ENCODE assay signal across 15 mouse cellular contexts in the genomic region with DNA sequence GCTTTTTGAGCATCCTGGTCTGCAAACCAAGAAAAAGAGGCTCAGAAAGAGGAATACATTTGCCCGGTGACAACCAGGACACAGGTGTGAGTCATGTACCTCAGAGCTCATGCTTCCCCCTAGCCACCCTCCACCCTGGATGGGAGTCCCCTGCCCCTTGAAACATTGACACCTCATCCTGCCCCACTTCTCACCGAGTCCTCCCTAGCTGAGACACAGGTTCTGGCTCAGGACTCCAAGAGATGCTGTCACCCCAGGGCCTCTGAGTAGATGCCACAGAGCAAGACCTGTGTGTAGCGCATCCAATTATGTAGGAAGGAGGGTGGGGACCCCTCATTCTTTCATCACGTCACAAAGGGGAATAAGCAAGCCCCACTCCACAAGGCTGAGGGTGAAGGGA.
"Had no signal": no experiment of that assay in that cellular context is flagged by ENCODE, and none has a peak within 500 bp of the region (broad histone marks: within the 10 kb centered on the region; RNA-seq: fewer than 3 reads in every experiment).

No protein-coding gene starts in this region.

- H3K4me2 ChIP-seq: liver, embryonic 12.5 days; lung, embryonic 15.5 days; midbrain, embryonic 11.5 days; midbrain, embryonic 15.5 days; neural tube, embryonic 12.5 days had no signal

- H3K9me3 ChIP-seq: limb, embryonic 10.5 days; liver, embryonic 12.5 days; lung, embryonic 15.5 days; megakaryocyte, embryonic 14.5 days; midbrain, embryonic 15.5 days; neural tube, embryonic 12.5 days had no signal

- H3K9ac ChIP-seq: liver, embryonic 12.5 days; lung, embryonic 15.5 days; midbrain, embryonic 15.5 days; neural tube, embryonic 12.5 days had no signal

- H3K27ac ChIP-seq: left cerebral cortex, adult 2 months; limb, embryonic 10.5 days; liver, embryonic 12.5 days; lung, embryonic 15.5 days; macrophage; midbrain, embryonic 15.5 days; neural tube, embryonic 12.5 days had no signal

- DNase-seq: kidney, adult 8-10 months; kidney, postnatal 25 days; lung, postnatal 14 days; right cerebral cortex, postnatal 14 days; thymus, adult 2 months had no signal

- ATAC-seq: intestine, postnatal 0 days; liver, embryonic 12.5 days; midbrain, embryonic 15.5 days had no signal

- H3K4me3 ChIP-seq: left cerebral cortex, adult 2 months; limb, embryonic 10.5 days; liver, embryonic 12.5 days; lung, embryonic 15.5 days; megakaryocyte, embryonic 14.5 days; midbrain, embryonic 15.5 days; neural tube, embryonic 12.5 days had no signal

- H3K36me3 ChIP-seq: limb, embryonic 10.5 days; liver, embryonic 12.5 days; lung, embryonic 15.5 days; midbrain, embryonic 15.5 days; neural tube, embryonic 12.5 days had no signal
